ENCODE assay signal across 8 mouse cellular contexts in genomic region chr5:96921973-96922715, GRCm38 (mm10).
DNase-seq lines count a peak whose midpoint lies in the region; ATAC-seq and TF ChIP-seq lines count a peak whose summit lies in the region.

No protein-coding gene starts in this region.

- ATAC-seq in forebrain, embryonic 11.5 days (replicated peaks; ENCODE audit: low FRiP score): no peak

- H3K9me3 ChIP-seq in forebrain, embryonic 11.5 days (ENCODE audit: control insufficient read depth, low read length): no peaks in the 10 kb centered on the region

- TF ChIP-seq POLR2A in spleen, adult 2 months (IDR thresholded peaks at IDR 0.05; ENCODE audit: low read depth, low read length): no peak

- H3K4me2 ChIP-seq in forebrain, embryonic 11.5 days (ENCODE audit: low read depth, low read length, severe bottlenecking): no peak overlapping the region

- H3K27me3 ChIP-seq in spleen, adult 2 months (ENCODE audit: control insufficient read depth, insufficient read depth, low read length): no peaks in the 10 kb centered on the region
- no peaks in the 10 kb centered on the region for H3K27me3 ChIP-seq in forebrain, embryonic 11.5 days (ENCODE audit: control insufficient read depth, insufficient read depth, low read length)

- H3K36me3 ChIP-seq in spleen, adult 2 months (ENCODE audit: control insufficient read depth, insufficient read depth, low read length): no peaks in the 10 kb centered on the region
- no peaks in the 10 kb centered on the region for H3K36me3 ChIP-seq in forebrain, embryonic 11.5 days (ENCODE audit: control insufficient read depth, insufficient read depth, low read length)

- WGBS in spleen, adult 2 months: 47% methylated on average over 11 of the region's 11 CpGs
- 74% methylated on average over 11 of the region's 11 CpGs for WGBS in forebrain, embryonic 11.5 days

- intact Hi-C loops in heart, postnatal 10 days (cut with DNase I): no loop called here

- DNase-seq in spleen, adult 2 months (ENCODE audit: low read depth in 1 of 2, low spot score in 2 of 2): no peak
- no peak for DNase-seq in spleen, postnatal 14 days (ENCODE audit: low spot score in 2 of 2)
- peak; percentile 60 to 72 for DNase-seq in heart, postnatal 10 days
- DNase-seq in kidney, postnatal 36 days: peak; percentile 64 to 68
- peak; percentile 78 for DNase-seq in yolk sac, embryonic 10.5 days (ENCODE audit: low spot score)
- no peak for DNase-seq in right cerebral cortex, postnatal 25 days
- no peak for DNase-seq in B cell, adult 2 months
- no peak for DNase-seq in forebrain, embryonic 11.5 days (ENCODE audit: low spot score)

- no peak for TF ChIP-seq CTCF in spleen, adult 2 months (IDR thresholded peaks at IDR 0.05; ENCODE audit: extremely low read depth, insufficient read depth, insufficient read length, insufficient replicate concordance)

- peak overlapping the region; percentile 69 for H3K27ac ChIP-seq in spleen, adult 2 months (ENCODE audit: insufficient read depth, low read length)
- H3K27ac ChIP-seq in forebrain, embryonic 11.5 days (ENCODE audit: low read depth, low read length): no peak overlapping the region

- H3K4me3 ChIP-seq in spleen, adult 2 months (ENCODE audit: extremely low read depth, insufficient read depth, insufficient read length): no peak overlapping the region
- no peak overlapping the region for H3K4me3 ChIP-seq in forebrain, embryonic 11.5 days (ENCODE audit: low read depth, low read length)

- peaks cover 33% of the 10 kb centered on the region for H3K4me1 ChIP-seq in spleen, adult 2 months (ENCODE audit: control insufficient read depth, insufficient read depth, insufficient read length)
- H3K4me1 ChIP-seq in forebrain, embryonic 11.5 days (replicated peaks; ENCODE audit: control insufficient read depth, insufficient read depth, low read length): peaks cover 3% of the 10 kb centered on the region; the same call in 1 of the 2 replicates

- H3K9ac ChIP-seq in forebrain, embryonic 11.5 days (ENCODE audit: low read length): no peak overlapping the region

Comparison
In these comparisons a context has a peak if more than half of its experiments do, and no peak if none do; other contexts are left out.
1. DNase-seq: peak in heart, postnatal 10 days (2 of 2), kidney, postnatal 36 days (2 of 2) and yolk sac, embryonic 10.5 days (single experiment); none in spleen, adult 2 months (0 of 2), spleen, postnatal 14 days (0 of 2), right cerebral cortex, postnatal 25 days (single experiment), B cell, adult 2 months (0 of 2) and forebrain, embryonic 11.5 days (single experiment).